Mouse (Mus musculus): ENCODE data around the gene Zic1.

DNA sequence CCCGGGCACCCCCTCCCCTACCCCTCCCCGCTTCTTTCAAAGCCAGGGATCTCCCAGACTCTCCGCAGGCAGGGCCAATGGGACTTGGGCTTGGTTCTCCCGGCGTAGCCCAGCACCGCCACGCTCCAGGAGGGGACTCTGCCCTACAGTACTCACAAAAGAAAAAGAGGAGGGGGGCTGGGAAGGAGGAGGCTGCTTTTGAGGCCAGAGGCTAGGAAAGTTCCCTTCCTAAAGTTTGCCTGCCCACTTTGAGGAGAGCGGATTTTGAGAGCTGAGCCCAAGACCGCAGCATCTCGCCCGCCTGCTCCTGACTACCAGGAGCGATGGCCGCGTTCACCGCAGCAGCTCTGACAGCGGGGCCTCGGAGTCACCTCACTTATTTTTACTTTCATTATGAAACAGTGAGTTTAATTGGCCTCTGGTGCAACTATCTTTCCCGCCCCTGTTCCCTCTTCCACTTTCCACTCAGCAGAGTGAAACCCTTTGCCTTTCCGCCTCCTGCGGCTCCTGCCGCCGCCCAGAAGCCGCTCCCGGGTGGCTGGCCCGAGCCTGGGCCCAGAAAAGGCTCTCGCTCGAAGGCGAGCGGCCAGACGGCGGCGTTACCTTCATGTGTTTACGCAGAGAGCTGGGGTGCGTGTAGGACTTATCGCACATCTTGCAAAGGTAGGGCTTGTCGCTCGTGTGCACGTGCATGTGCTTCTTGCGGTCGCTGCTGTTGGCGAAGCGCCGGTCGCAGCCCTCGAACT lies 3.6 kb downstream of the Zic1 start, which contains the start of gene Zic4:
- no peak for TF ChIP-seq CTCF (IDR thresholded peaks at IDR 0.05; ENCODE audit: extremely low read depth, insufficient read depth, low read length)
- no peak for TF ChIP-seq POLR2A (IDR thresholded peaks at IDR 0.05; ENCODE audit: extremely low read depth, insufficient read depth, low read length)

All from cortical plate, adult 2 months (tissue).